Mouse (Mus musculus) lung, postnatal 0 days (tissue): ENCODE measurements around the gene Atp13a3.

Source experiments
- CTCF ChIP-seq: IDR thresholded peaks from 2 replicates; pipeline ENCODE4 v1.5.1; 2016; ENCODE audit warnings: antibody characterized with exemption, mild to moderate bottlenecking
- EP300 ChIP-seq: IDR thresholded peaks from 2 replicates; pipeline ENCODE4 v1.6.1; 2016; ENCODE audit warnings: antibody characterized with exemption, mild to moderate bottlenecking, control low read depth

GRCm38 (mm10) chr16:30436276-30436675 lies 30.5 kb upstream of the Atp13a3 start:
- TF ChIP-seq EP300 (no peak), CTCF (no peak)
